Mouse (Mus musculus) lung, postnatal 25 days (tissue): ENCODE measurements around the gene Dock2.

Experiments
- DNase-seq: peaks from one replicate; pipeline ENCODE4 v3.0.0; 2022; ENCODE audit warnings: low spot score

Gene Dock2

GRCm38 (mm10) chr11:34527238-34527637 is 256.5 kb downstream of the Dock2 start:
- DNase-seq = no peak

GRCm38 (mm10) chr11:34525096-34525891 is 258.4 kb downstream of the Dock2 start:
- no peak for DNase-seq

- DNase-seq = no peak
Measured at GRCm38 (mm10) chr11:34524586-34524985, 259.1 kb downstream of the Dock2 start.

- DNase-seq = no peak
Measured at GRCm38 (mm10) chr11:34518566-34518965, 265.1 kb downstream of the Dock2 start.

GRCm38 (mm10) chr11:34516971-34517370 is 266.7 kb downstream of the Dock2 start:
- DNase-seq = no peak

GRCm38 (mm10) chr11:34515301-34515700 is 268.4 kb downstream of the Dock2 start:
- no peak for DNase-seq

- DNase-seq = no peak
Measured at GRCm38 (mm10) chr11:34506390-34506789, 277.3 kb downstream of the Dock2 start.

- no peak for DNase-seq
Measured at GRCm38 (mm10) chr11:34499663-34500062, 284.0 kb downstream of the Dock2 start.

- DNase-seq = no peak
Measured at GRCm38 (mm10) chr11:34494682-34495081, 289.0 kb downstream of the Dock2 start.

GRCm38 (mm10) chr11:34492986-34493385 is 290.7 kb downstream of the Dock2 start:
- no peak for DNase-seq

GRCm38 (mm10) chr11:34492223-34492622 is 291.5 kb downstream of the Dock2 start:
- DNase-seq = no peak

GRCm38 (mm10) chr11:34489548-34489947 is 294.1 kb downstream of the Dock2 start:
- DNase-seq = no peak

GRCm38 (mm10) chr11:34479301-34479700 is 304.4 kb downstream of the Dock2 start:
- no peak for DNase-seq

- DNase-seq = no peak
Measured at GRCm38 (mm10) chr11:34469792-34470191, 313.9 kb downstream of the Dock2 start.

- DNase-seq = no peak
Measured at GRCm38 (mm10) chr11:34468571-34468970, 315.1 kb downstream of the Dock2 start.

GRCm38 (mm10) chr11:34467056-34467455 is 316.6 kb downstream of the Dock2 start:
- no peak for DNase-seq

GRCm38 (mm10) chr11:34449944-34450343 is 333.7 kb downstream of the Dock2 start:
- no peak for DNase-seq

GRCm38 (mm10) chr11:34447891-34448290 is 335.8 kb downstream of the Dock2 start:
- no peak for DNase-seq

- DNase-seq = no peak
Measured at GRCm38 (mm10) chr11:34438429-34438828, 345.3 kb downstream of the Dock2 start.

GRCm38 (mm10) chr11:34437446-34437845 is 346.2 kb downstream of the Dock2 start:
- no peak for DNase-seq

GRCm38 (mm10) chr11:34431978-34432377 is 351.7 kb downstream of the Dock2 start:
- no peak for DNase-seq

- no peak for DNase-seq
Measured at GRCm38 (mm10) chr11:34431371-34431770, 352.3 kb downstream of the Dock2 start.

GRCm38 (mm10) chr11:34430940-34431339 is 352.8 kb downstream of the Dock2 start:
- DNase-seq = no peak

- no peak for DNase-seq
Measured at GRCm38 (mm10) chr11:34427212-34427611, 356.5 kb downstream of the Dock2 start.
